Mouse (Mus musculus) cerebellum, adult 8-10 months (tissue): ENCODE results near the gene Tmpo.

ENCODE experiments used
- DNase-seq: peaks from one replicate; pipeline ENCODE4 v3.0.0; 2022

Gene Tmpo

DNA sequence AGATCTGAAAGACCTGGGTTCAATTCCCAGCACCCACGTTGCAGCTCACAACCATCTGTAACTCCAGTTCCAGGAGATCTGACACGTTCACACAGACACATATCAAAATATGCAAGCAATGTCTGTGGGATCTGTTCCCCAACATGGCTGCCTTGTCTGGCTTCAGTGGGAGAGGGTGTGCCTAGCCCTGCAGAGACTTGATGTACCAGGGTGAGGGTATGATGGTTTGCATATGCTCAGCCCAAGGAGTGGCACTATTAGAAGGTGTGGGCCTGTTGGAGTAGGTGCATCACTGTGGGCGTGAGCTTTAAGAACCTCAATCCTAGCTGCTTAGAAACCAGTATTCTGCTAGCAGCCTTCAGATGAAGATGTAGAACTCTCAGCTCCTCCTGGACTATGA is 75.1 kb downstream of the Tmpo start:
- DNase-seq: no peak

- no peak for DNase-seq
Observed at GRCm38 (mm10) chr10:91102799-91103590, 78.1 kb downstream of the Tmpo start.

DNA sequence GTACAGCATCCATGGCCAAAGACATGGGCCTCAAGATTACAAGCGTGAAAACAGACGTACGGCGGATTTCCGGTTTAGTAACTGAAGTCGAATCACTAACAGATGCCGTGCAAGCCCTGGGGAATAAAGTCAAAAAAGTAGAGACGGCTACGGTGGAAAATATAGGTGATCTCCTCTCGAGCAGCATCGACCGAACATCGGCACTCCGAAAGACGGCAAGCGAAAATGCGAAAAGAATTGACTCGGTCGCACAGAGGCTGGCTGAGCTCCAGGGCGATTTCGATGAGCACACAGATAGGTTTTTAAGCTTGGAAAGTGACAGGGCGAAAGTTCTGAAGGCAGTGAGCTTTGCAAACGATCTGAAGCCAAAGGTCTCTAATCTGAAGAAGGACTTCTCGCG is 79.2 kb downstream of the Tmpo start:
- no peak for DNase-seq

DNA sequence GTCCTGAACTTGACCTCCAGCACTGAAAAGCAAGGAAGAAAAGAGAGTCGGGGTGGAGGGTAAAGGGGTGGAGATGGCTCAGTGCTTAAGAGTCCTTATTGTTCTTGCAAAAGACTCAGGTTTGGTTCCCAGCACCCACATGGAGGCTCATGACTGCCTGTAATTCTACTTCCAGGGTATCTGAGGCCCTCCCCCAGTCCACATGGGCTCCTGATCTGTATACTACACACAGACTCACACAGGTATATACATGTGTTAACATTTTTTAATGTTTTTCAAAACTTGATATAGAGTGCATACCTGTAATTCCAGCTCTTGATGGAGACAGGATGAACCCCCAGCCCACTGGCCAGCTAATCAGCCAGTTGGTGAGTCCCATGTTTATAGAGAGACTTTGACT is 81.0 kb downstream of the Tmpo start:
- no peak for DNase-seq

DNA sequence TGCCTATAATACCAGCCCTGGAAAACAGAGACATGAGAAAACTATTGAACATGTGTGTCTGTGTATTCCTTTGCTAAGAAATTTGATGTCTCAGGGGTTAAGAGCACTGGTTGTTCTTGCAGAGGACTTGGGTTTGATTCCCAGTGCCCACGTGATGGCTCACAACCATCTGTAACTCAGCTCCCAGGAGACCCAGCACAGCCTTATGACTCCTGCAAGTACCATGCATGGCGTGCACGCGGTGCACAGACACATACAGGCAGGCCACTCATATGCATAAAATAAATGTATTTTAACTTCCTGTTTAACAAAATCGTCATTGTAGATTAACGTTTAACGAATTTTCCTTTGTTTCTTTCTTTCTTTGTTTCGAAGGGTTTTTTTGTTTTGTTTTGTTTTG is 83.1 kb downstream of the Tmpo start:
- DNase-seq: no peak
